Mouse (Mus musculus): Measurements from ENCODE around the gene Ncor1. TPM values are rescaled to one million over a fixed set of nuclear protein-coding genes. Genes with fewer than 3 reads are reported as not detected.
"Not testable (repeated sequence)": the region's sequence is repeated elsewhere in the genome, so short reads cannot be mapped to it uniquely, and the experiment has no call there.

Ncor1 gene
- 100 to 1,000 TPM; 244 to 270 TPM for total RNA-seq (2021)
- long read RNA-seq, experiment 1, transcript Ncor1-203 (9 exons, 3,171 nt): major isoform, 8 of 49 reads
- long read RNA-seq, experiment 1, partial matches to known transcripts: 25 of 49 reads
- long read RNA-seq, experiment 1, other reads (novel, unspliced or antisense): 16 of 49 reads
- long read RNA-seq, experiment 2, transcript Ncor1-203 (9 exons, 3,171 nt): major isoform, 9 of 56 reads
- long read RNA-seq, experiment 2, partial matches to known transcripts: 23 of 56 reads
- long read RNA-seq, experiment 2, other reads (novel, unspliced or antisense): 24 of 56 reads

DNA sequence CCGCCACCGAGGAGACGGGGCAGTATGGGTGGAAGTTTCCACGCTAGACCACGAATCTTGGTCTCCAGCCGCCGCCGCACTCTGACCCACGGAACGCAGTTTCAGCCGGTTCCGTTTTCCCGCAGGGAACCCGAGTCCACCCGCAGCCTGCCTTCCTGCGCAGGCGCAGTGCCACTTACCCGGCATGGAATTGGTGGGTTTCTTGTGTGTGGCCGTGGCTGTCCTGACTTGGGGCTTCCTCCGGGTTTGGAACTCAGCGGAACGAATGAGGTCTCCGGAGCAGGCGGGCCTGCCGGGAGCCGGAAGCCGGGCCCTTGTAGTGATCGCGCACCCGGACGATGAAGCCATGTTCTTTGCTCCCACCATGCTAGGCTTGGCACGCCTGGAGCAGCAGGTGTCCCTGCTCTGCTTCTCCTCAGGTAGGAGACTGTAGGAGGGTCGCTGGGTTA lies at the start of gene Ncor1, which contains the start of gene Pigl:
Gene Ncor1, minus strand, starts transcription at position 266 of the 449 bp plus-strand sequence.
Gene Pigl, plus strand, starts transcription at position 185 of the 449 bp plus-strand sequence.
- intact Hi-C loops (cut with DNase I): loop anchor here (5.0 kb wide), 1 partner anchor 79 kb away; the partner anchor contains the start of gene Cenpv

DNA sequence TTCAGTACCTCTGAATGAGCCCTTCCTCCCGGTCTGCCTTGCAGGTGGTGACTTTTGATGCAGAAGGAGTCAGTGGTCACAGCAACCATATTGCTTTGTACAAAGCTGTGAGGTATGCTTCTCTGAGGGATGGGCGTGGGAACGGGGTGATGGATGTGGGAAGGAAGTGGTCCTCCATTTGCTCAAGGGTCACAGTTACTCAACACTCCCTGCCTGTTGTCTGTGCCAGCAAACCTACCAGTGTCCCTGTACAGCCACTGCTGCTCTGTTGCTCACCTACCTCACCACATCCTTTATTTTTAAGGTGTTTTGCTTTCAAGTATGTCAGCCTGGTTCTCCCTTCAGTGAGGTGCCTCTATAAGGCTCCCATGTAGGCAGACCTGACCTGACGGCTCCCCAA lies 49.3 kb upstream of the Ncor1 start:
- intact Hi-C loops (cut with DNase I): no loop called here
- DNase-seq (ENCODE audit: low spot score in 2 of 2): no peak

More for the DNA sequence above, at the start of gene Ncor1, which contains the start of gene Pigl:
- DNase-seq (ENCODE audit: low spot score in 2 of 2): peak; percentile 89 to 93

DNA sequence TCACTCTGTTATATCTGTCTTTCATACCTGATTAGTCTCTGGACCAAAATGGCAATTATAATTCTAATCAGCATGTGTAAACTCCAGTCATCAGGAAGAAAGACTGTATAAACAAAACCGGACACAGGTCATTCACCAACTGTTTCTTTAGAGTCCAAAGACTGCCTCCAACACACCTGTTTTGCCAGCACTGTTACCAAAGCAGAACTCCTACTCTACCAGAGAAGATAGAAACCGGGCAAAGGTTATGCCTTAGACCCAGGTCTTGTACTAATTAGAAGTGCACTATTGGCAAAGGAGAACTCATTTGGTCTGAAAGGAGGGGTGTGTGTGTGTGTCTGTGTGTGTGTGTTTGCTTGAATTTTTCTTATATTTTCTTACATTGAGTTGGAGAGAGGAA lies 42.2 kb upstream of the Ncor1 start:
- DNase-seq (ENCODE audit: low spot score in 2 of 2): no peak
- intact Hi-C loops (cut with DNase I): no loop called here

DNA sequence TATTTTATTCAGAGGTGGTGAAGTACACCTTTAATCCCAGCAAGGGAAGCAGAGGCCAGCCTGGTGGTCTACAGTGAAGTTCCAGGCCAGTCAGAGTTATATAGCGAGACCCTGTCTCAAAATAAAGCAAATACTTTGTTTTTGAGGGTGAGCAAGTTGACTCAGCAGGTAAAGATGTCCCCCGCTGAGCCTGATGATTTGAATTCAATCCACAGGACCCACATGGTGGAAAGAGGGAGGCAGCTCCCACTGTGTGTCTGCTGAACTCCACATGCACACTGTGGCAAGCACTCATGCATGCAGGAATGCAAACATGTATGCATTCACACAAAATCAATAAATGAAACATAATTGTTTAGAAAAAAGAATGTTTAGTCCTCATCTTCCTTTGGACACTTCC lies 40.5 kb upstream of the Ncor1 start:
- intact Hi-C loops (cut with DNase I): no loop called here
- DNase-seq (ENCODE audit: low spot score in 2 of 2): no peak

DNA sequence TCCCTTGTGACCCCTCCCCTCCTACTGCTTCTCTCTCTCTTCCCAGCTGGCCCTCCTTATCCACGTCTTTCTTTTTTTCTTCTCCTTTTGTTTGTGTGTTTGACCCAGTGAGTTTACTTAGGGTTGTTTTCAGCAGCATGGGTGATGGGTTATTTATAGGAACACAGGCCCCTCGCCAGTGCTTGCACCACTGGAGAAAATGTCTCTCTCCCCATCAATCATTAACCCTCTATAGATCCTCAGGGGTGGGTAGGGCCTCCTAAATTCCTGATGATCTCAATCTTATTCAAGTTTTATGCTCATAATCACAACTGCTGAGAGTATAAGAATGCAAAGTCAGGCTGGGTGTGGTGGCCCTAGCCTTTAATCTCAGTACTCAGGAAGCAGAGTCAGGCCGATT lies 38.8 kb upstream of the Ncor1 start:
- intact Hi-C loops (cut with DNase I): no loop called here
- no peak for DNase-seq (ENCODE audit: low spot score in 2 of 2)

DNA sequence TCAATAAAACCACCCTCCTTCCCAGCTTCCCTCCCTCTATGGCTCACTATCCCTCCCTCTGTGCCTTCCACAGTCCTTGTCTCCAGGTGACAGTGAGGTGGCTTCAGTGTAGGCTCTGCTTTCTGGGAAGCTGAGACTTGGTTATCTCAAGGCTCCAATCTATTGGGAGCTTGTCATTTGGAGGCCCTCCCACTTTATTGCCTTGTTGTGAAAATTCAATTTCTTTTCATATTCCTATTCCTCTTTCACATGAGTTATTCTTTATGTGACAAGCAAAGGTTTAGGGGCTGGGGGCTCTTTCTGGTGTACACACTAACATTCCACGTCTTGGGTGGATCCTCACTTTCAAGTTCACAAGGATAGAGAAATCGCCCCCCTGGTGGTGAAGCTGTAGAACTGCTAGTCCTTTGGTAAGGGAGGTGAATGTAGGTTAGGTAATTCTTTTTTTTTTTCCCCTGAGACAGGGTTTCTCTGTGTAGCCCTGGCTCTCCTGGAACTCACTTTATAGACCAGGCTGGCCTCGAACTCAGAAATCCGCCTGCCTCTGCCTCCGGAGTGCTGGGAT lies 37.9 kb upstream of the Ncor1 start:
- intact Hi-C loops (cut with DNase I): no loop called here
- DNase-seq (ENCODE audit: low spot score in 2 of 2): no peak

DNA sequence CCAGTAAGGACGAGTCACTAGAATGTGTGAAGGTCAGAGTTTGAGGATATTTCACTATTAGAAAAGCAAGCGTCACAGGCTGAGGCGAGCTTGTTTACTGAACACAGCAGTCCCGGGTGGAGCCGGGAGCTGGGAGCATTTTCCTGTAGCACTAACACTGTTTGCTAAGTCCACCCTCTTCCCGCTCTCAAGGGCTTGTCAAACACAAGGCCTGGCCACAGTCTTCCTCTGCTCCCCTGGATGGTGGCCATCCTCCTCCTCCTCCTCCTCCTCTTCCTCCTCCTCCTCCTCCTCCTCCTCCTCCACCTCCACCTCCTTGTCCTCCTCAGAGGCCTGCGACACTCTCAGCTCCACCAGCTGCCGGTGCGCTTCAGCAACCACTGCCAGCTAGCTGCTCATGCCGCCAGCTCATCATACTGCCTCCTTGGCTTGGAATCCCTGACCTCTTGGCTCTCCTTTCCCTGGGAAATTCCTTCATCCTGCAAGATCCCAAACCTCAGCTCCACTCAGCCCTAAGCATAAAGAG lies 37.0 kb upstream of the Ncor1 start:
- intact Hi-C loops (cut with DNase I): no loop called here
- no peak for DNase-seq (ENCODE audit: low spot score in 2 of 2)

DNA sequence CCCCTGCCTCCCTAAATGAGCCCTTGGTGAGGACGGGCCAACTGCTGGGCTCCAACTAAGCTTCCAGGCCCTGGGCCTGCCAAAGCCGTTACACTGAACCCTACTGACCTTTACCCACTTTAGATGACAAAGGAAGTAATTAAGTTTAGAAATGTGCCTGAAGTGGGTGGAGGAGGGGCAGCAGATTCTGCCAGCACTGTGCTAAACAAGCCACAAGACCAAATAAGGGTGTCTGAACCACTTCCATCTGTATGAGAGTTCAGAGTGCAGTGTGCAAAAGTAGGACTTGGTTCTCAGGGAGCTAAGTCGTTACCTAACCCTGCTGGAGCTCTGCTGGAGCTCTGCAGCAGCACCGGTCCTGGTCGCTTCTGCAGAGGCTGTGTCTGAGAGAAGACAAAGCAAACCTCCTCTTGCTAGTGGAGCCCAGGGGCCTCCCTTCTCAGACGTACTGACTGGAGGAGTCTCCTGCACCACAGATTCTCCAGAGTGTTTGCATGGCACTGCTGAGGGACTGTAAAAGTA lies 36.5 kb upstream of the Ncor1 start:
- intact Hi-C loops (cut with DNase I): no loop called here
- DNase-seq (ENCODE audit: low spot score in 2 of 2): peak; percentile 11 to 62

DNA sequence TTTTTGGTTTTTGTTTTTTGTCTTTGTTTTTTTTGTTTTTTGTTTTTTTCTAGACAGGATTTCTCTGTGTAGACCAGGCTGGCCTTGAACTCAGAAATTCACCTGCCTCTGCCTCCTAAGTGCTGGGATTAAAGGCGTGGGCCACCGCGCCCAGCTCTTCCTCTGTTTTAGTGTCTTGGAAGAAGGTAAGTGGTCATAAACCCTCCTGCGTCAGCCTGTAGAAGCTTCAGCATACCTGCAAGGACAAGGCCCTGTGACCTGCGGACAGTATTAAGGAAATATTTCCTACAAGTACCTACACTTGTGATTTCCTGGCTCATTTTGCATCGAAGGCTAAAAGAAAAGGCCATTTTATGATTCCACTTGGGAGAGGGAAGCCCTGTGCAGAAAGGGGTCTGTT lies 35.4 kb upstream of the Ncor1 start:
- no peak for DNase-seq (ENCODE audit: low spot score in 2 of 2)
- intact Hi-C loops (cut with DNase I): no loop called here

DNA sequence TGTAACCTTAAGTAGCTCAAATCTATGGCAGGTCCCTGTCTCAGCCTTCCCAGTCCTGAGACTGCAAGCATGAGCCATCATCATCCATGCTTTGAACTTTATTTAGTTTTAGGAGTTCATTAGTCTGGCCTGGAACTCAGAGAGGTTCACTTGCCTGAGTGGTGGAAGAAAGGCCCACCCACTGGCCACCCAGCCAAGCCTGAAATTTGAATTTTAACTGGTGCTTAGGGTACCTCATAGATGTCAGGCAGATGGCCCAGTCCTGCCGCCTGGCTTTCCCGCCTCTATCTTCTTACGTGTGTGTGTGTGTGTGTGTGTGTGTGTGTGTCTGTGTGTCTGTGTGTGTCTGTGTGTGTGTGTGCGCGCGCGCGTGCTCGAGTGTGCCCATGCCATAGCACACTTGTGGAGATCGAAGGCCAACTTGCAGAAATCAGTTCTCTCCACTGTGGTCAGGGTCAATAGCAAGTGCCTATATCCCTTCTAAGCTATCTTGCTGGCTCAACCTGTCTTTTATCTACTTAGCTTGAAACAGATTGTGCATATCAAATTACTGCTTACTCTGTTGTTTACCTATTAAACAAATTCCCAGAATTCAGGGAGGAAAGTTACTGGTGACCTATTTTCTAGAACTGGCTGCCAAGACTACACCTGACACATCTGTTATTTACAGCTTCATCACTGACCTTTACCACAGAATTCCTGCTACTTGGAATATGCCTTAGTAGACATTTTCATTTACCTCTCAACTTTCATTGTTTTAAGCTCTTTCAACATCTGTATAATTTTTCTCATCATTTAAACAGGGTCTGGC lies 29.4 kb upstream of the Ncor1 start:
- no peak for DNase-seq (ENCODE audit: low spot score in 2 of 2)
- intact Hi-C loops (cut with DNase I): no loop called here

DNA sequence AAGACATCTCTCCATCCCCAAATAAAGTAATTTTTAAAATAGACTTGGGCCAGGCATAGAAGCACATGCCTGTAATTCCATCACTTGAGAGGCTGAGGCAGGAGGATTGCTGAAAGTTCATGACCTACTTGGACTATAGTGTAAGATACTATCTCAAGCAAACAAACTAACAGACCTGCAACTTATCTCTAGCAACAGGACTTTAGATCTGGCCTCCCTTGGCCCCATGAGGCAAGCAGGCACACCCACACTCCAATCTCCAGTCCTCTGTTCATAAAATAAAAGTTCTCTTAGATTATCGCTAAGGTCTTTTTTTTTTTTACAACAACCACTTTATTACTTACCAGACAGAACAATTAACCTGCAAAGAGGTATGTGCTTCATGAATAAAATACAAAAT lies 28.6 kb upstream of the Ncor1 start:
- DNase-seq (ENCODE audit: low spot score in 2 of 2): no peak
- intact Hi-C loops (cut with DNase I): no loop called here

DNA sequence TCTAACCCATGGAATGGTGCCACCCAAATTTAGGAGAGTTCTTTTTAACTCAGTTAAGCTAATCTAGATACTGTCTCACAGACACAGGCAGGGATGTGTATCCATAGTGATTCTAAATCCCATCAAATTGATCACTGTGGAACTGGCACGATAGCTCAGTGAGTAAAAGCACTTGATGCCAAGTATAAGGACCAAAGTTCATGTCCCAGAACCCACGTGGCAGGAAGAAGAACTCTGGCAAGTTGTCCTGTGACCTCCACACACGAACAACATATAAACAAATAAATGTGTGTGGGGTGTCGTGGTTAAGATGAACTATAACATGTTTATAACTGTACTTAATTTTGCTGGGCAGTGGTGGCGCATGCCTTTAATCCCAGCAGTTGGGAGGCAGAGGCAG lies 21.2 kb upstream of the Ncor1 start:
- intact Hi-C loops (cut with DNase I): no loop called here
- DNase-seq (ENCODE audit: low spot score in 2 of 2): no peak

DNA sequence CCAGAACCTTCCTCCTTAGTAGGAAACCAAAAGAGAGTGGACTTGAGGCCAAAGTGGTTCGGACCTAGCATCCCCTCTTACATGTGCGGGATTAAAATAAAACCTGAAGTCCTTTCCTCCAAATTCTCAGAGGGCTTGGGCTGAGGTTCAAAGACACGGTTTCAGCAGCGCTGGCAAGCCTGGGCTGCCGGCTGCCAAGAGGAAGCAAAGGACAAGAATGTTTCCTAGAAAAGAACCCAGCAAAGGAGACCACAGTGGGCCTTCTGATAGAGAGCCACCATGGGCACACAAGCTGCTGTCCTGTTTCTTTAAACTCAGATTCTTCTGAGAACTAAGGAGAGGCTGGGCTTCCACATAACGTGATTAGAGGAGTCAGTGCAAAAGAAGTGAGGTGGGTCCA lies 20.6 kb upstream of the Ncor1 start:
- intact Hi-C loops (cut with DNase I): no loop called here
- DNase-seq (ENCODE audit: low spot score in 2 of 2): no peak

DNA sequence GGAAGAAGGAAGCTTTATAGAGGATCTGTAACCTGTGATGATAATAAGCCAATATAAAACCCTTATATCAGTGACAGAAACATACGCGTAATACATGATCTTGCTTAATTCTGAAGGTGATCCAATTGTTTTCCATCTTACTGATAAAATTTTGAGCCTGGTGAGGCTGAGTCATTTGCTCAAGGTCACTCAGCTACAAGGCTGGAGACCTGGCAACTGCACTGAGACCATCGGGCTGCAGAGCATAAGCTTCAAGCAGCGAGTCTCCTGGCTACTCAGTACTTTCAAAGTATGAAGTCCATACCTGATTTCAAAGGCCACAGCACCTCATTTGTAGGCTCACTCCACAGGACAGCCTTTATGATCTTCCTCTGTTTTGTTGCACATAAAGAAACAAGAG lies 17.8 kb upstream of the Ncor1 start:
- intact Hi-C loops (cut with DNase I): no loop called here
- DNase-seq (ENCODE audit: low spot score in 2 of 2): no peak

DNA sequence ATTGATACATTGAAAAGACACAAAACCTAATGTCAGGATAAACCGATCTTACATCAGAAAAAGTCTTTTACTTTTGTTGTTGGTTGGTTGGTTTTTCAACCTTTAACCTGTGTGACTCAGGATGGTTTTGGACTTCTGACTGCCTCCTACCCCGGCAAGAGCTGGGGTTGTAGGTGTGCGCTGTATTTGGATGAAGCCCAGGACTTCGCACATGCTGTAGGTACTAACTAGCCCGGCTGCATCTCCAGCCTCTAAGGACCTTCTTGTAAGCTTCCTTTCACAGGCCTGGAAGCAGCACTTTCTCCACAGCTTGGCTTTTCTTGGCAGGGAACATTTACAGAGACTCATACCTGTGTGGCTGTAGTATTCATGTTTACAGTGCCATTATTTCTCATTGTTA lies 15.2 kb upstream of the Ncor1 start:
- DNase-seq (ENCODE audit: low spot score in 2 of 2): no peak

DNA sequence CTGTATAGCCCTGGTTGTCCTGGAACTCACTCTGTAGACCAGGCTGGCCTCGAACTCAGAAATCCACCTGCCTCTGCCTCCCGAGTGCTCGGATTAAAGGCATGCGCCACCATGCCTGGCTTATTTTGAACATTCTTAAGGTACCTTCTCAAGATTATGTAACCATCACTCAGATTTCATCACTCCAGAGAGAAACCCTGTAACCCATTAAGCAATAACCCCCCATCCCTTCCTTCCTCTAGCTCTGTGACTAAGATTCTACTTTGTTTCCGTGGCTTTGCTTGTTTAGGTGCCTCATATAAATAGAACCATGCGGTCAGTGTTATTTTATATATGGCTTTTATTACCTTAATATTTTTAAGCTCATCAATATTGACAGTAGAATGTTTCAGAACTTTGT lies 12.1 kb upstream of the Ncor1 start:
- no peak for DNase-seq (ENCODE audit: low spot score in 2 of 2)
- intact Hi-C loops (cut with DNase I): no loop called here

More for the DNA sequence above, 15.2 kb upstream of the Ncor1 start:
- intact Hi-C loops (cut with DNase I): no loop called here

DNA sequence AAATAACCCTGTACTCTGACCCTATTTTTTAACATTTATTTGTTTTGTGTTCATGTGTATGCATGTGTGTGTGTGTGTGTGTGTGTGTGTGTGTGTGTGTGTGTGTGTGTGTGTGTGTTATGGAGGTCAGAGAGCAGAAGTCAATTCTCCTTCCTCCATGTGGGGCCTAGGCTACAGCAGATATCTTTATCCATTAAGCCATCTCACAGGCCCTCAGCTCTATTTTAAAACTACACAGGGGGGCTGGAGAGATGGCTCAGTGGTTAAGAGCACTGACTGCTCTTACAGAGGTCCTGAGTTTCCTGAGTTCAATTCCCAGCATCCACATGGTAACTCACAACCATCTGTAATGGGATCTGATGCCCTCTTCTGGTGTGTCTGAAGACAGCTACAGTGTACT lies 8.9 kb upstream of the Ncor1 start:
- intact Hi-C loops (cut with DNase I); DNase-seq (ENCODE audit: low spot score in 2 of 2): not testable (repeated sequence)

DNA sequence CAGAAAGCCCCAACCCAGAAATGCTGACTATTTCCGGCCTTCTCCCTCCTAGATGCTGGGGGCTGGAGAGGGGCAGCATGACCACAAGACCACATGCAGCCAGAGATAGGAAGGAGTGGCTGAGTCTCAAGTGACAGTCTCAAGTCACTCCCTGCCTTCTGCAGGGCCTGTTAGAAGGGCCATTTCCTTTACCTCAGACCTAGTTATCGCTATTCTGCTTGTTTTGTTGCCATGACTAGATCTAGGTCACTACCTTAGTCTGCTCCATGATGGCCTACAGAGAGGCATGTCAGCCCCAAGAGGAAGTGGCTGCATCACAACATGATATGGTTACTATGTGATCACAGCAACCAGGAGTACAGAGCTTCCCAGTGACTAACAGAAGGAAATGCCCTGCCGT lies 8.2 kb upstream of the Ncor1 start:
- no peak for DNase-seq (ENCODE audit: low spot score in 2 of 2)
- intact Hi-C loops (cut with DNase I): no loop called here

DNA sequence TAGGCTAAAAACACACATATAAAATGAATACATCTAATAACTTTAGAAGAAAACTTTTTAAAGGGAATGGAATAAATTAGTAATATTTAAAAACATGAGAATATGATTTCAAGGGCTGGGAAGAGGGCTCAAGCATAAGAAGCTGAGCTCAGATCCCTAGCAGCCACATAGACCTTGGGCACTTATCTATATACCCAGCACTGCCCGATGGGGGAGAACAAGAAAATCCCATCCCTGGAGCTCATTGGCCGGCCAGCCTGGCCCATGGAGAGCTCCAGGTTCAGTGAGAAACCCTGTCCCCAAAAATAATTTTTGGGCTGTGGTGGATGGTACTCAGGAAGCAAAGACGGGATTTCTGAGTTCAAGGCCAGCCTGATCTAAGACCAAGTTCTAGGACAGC lies 7.5 kb upstream of the Ncor1 start:
- intact Hi-C loops (cut with DNase I): no loop called here
- no peak for DNase-seq (ENCODE audit: low spot score in 2 of 2)

DNA sequence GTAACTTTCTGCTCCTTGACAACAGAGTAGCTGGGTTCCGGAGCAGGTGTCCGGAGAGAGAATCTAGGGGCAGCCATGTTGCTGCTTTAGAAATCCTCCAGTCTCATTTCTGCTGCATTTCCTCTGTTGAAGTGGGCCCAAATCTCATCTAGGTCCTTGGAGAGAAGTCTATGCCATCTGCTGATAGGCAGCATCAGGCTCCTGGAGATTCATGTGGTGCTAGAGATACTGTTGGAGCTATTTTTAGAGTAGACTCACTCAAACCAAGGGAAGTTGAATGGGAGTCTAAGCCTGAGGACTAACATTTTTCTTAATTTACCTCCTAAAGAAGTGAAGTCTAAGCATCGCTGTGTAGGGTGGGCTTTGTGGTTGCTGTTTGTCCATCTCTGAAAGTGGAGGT lies 6.4 kb upstream of the Ncor1 start:
- intact Hi-C loops (cut with DNase I): no loop called here

More for the DNA sequence above, 6.4 kb upstream of the Ncor1 start:
- DNase-seq (ENCODE audit: low spot score in 2 of 2): peak in 1 of 2 experiments; percentile 20

Measured in left cerebral cortex, postnatal 14 days (tissue).